Mouse (Mus musculus) regulatory T cell (primary cell): ENCODE measurements at regions not wholly inside any gene's neighbourhood (a gene's known extent, or its start where the extent isn't known, plus 50 kb on each side); places are given as distances from the start of the nearest gene placed in this dataset.

Experiments
- in situ Hi-C: fragments of 300-600 bp; cut with MboI, MseI; formaldehyde crosslinking; loops from one replicate; pipeline ENCODE4 v1.15.1; 2025; ENCODE audit warnings: high pct_unique_total_duplicates

GRCm38 (mm10) chr2:94248948-94249347 is 91.2 kb upstream of the Hsd17b12 start:
- in situ Hi-C loops = loop anchor here (10.0 kb wide), 1 partner anchor 194 kb away; no protein-coding TSS in a partner anchor

GRCm38 (mm10) chr2:94246851-94247471 is 89.2 kb upstream of the Hsd17b12 start:
- in situ Hi-C loops = loop anchor here (10.0 kb wide), 1 partner anchor 192 kb away; no protein-coding TSS in a partner anchor

- in situ Hi-C loops = loop anchor here (10.0 kb wide), 1 partner anchor 191 kb away; no protein-coding TSS in a partner anchor
Observed at GRCm38 (mm10) chr2:94246180-94246611, 88.4 kb upstream of the Hsd17b12 start.

GRCm38 (mm10) chr2:94245305-94245959 is 87.7 kb upstream of the Hsd17b12 start:
- in situ Hi-C loops = loop anchor here (10.0 kb wide), 1 partner anchor 191 kb away; no protein-coding TSS in a partner anchor

GRCm38 (mm10) chr2:94244140-94244539 is 86.4 kb upstream of the Hsd17b12 start:
- in situ Hi-C loops = loop anchor here (10.0 kb wide), 1 partner anchor 189 kb away; no protein-coding TSS in a partner anchor

GRCm38 (mm10) chr2:94243053-94243916 is 85.5 kb upstream of the Hsd17b12 start:
- in situ Hi-C loops = loop anchor here (10.0 kb wide), 1 partner anchor 188 kb away; no protein-coding TSS in a partner anchor

- in situ Hi-C loops = loop anchor here (10.0 kb wide), 1 partner anchor 188 kb away; no protein-coding TSS in a partner anchor
Observed at GRCm38 (mm10) chr2:94242406-94243052, 84.8 kb upstream of the Hsd17b12 start.

- in situ Hi-C loops = loop anchor here (10.0 kb wide), 1 partner anchor 187 kb away; no protein-coding TSS in a partner anchor
Observed at GRCm38 (mm10) chr2:94242051-94242397, 84.3 kb upstream of the Hsd17b12 start.

- in situ Hi-C loops = loop anchor here (10.0 kb wide), 1 partner anchor 187 kb away; no protein-coding TSS in a partner anchor
Observed at GRCm38 (mm10) chr2:94241301-94242050, 83.7 kb upstream of the Hsd17b12 start.

GRCm38 (mm10) chr2:94240411-94240810 is 82.6 kb upstream of the Hsd17b12 start:
- in situ Hi-C loops = loop anchor here (10.0 kb wide), 1 partner anchor 186 kb away; no protein-coding TSS in a partner anchor

GRCm38 (mm10) chr2:94239573-94239972 is 81.8 kb upstream of the Hsd17b12 start:
- in situ Hi-C loops = no loop called here

GRCm38 (mm10) chr2:94236479-94236878 is 78.7 kb upstream of the Hsd17b12 start:
- in situ Hi-C loops = no loop called here

- in situ Hi-C loops = no loop called here
Observed at GRCm38 (mm10) chr2:94233597-94233996, 75.8 kb upstream of the Hsd17b12 start.

- in situ Hi-C loops = no loop called here
Observed at GRCm38 (mm10) chr2:94219421-94219820, 61.7 kb upstream of the Hsd17b12 start.

- in situ Hi-C loops = no loop called here
Observed at GRCm38 (mm10) chr2:94217481-94217880, 59.7 kb upstream of the Hsd17b12 start.

- in situ Hi-C loops = no loop called here
Observed at GRCm38 (mm10) chr2:94215455-94215854, 57.7 kb upstream of the Hsd17b12 start.
